Mouse (Mus musculus) cerebral cortex, adult 2 months (tissue): Measurements from ENCODE around the gene Trim17.

Source experiments
- WGBS: fragments of 180-500 bp; shearing (Covaris S2); methylation state at CpG from one replicate; pipeline ENCODE4 v1.1.7; 2018; 5-methylcytosine and 5-hydroxymethylcytosine counted together

The Trim17 gene

DNA sequence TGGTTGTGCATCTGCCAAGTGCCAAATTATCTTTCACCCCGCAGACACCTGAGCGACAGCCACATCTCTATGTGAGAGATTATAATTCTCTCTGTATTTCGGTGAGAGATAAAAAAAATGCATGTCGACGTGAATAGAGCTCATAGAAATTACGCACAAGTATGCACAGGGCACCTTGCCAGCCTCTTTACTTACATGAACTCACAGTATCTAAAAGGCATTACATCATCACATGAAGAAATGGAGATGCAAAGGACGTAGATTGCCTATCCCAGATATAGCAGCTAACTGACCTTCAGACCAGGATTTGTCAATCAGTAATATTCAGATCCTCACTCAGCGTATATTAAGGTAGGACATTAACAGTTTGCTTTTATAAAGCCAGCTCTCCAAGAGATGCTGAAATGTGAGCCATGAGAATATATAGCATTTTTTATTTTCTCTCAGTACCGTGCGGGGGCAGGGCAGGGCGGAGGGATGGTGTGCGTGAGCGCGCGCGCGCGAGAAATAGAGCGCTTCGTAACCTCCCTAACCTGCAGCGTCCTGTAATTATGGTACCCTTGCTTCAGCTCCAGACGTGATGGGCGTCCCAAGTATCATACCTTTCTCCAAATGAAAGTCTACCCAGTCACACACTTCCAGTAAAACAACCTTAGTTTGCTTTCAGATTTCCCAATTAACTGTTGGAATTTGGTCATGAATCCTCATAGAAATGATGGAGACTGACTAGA lies 6.5 kb upstream of the Trim17 start:
- WGBS: 6% methylated on average over 23 of the region's 23 CpGs

DNA sequence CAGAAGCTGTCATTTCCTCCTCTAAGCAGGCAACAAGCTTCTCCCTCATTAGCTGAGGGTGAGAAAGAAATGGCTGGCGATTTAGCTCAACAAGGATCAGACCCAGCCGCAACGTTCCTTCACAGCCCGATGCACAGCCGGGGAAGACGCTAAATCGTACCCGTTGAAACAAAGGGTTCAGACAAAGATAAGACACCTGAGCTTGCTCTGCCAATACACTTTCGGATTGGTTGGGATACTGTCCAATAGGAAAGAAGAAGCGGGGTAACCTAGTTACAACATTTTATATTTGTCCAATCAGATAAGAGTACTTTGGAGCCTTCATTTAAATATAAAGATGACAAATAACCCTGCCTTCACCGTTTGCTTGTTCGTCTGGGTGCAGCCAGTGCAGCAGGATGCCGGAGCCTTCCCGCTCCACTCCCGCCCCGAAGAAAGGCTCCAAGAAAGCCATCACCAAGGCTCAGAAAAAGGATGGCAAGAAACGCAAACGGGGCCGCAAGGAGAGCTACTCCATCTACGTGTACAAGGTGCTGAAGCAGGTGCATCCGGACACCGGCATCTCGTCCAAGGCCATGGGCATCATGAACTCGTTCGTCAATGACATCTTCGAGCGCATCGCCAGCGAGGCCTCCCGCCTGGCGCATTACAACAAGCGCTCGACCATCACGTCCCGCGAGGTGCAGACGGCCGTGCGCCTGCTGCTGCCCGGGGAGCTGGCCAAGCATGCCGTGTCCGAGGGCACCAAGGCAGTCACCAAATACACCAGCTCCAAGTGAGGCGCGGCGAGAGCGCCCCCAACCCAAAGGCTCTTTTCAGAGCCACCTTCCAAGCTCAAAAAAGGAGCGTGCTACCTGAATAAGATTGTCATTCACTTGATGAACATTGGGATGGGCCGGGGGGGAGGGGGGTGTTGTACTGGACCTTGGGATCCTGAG lies 5.7 kb upstream of the Trim17 start, which contains the start of gene Hist3h2ba:
Hist3h2ba (plus strand) TSS at position 379 of the 938 bp plus-strand sequence.
- under 1% methylated on average over 48 of the region's 48 CpGs for WGBS

DNA sequence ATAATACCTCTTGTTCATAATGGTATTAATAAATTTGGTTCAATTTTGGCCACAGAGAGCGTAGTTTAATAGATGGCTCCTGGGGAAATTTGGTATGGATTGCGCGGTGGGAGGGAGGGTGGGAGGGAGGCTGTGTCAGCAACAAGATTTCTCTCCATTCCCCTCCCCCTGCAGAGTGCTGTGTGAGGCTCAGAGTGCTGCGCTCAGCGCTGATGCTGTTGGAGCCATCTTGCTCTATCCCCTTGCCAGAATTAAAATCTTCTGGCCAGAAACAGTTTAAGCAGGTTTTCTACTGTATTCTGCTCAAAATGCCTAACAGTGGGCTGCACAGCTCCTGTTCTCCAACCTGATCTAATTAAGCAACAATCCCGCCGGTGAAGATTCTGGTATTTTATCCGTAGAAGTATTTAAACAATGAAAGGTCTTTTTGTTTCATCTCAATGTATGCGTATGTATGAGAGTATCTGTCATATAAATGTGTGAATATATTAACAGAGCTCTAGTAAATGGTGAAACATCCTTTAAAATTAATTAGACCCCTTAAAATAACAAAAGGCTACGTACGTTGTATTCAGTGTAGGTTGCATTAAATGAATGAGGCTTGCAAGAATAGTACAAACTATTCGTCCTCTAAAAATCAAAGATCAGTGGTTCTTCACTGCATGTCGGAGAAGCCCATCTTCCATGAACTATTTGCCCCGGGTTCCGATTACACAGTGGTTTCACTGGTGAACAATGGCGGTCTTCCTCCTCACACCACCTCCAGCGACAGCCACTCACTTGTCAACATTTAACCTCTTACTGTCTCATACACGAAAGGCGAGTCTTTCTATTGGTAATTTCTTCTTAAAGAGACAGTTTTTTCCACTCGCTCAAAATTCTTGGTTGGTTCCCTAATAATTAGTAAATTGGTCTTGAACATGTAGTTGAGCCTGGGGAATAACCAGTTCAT lies 4.7 kb upstream of the Trim17 start:
- WGBS: 8% methylated on average over 20 of the region's 20 CpGs

DNA sequence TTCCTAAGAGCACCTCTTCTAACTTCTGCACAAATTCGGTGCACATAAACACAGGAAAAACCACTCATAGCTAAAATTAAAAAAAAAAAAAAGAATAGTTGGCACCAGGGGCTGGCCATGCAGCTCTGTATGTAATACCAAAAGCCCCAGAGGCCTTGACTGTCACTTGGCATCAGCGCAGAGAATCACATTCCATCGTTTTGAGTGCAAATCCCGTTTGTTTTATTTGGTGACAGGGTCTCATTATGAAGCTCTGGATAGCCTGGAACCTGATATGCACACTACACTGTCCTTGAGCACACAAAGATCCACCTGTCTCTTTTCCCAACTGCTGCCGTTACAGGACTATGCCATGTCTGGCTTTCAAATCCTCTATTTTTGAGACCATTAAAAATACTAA lies 3.3 kb upstream of the Trim17 start:
- 56% methylated on average over 5 of the region's 5 CpGs for WGBS

DNA sequence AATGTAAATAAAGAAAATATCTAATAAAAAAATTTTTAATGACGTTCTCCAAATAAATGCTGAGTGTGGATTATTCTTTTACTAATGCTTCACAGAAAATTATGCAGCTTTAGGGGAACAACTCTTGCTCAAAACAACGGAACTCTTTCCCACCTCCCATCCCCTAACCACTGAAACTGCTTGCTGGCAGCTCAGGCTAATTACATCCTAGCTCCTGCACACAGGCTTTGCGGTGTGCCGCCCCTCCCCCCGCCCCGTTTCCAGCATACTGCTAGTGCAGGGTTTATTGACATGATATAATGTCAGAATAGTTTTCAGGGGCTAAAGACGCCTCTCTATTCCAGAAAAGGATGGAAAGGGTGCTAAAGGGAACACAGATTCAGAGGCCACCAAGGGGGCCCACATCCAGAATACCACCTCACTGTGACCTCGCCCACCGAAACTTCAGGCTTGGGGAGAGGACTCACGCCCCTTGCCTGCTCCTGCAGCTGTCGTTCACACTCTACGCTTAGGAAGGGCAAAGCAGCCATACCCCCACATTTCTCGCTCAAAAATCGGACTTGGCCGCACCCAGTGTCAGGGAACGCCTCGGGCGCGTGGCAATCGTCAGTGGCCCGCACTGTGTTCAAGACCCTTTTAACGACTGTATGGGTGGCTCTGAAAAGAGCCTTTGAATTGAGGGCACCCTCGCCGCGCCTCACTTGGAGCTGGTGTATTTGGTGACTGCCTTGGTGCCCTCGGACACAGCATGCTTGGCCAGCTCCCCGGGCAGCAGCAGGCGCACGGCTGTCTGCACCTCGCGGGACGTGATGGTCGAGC lies 925 bp upstream of the Trim17 start:
- WGBS: 1% methylated on average over 33 of the region's 33 CpGs

DNA sequence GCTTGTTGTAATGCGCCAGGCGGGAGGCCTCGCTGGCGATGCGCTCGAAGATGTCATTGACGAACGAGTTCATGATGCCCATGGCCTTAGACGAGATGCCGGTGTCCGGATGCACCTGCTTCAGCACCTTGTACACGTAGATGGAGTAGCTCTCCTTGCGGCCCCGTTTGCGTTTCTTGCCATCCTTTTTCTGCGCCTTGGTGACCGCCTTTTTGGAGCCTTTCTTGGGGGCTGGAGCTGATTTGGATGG lies 390 bp upstream of the Trim17 start:
- 0% methylated on average over 17 of the region's 17 CpGs for WGBS

DNA sequence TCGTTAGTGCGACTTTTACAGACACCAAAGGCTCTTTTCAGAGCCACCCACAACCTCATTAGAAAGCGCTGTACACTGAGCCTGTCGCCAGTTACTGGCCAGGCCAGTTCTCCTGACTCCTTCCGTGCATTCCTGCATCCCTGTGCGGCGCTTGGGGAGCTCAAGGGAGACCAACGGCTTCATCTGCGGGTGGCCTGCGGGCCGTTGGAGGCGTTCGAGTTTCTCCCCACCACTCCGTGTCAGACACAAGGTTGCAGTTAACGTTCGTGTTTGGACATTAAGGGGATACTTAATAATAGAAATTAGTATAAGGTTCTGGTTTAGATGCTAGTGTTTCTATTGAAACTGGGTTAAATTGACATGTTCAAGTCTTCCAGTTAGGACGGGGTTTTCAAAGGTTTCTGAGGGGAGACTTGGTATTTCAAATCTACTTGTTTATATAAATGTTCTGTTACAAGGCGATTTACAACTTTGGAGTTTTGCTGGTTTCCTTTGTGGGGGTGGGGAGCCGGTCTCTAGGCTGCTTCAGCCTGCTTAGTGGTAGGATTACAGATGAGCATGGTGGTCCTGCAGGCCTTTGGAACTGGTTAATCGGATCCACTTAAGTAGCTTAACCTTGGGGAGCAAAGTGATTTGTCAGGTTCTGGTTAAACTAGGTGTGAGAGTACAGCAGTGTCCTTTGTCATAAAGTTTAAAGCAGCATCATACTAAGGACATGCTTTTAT lies 820 bp downstream of the Trim17 start:
- WGBS: under 1% methylated on average over 20 of the region's 20 CpGs

DNA sequence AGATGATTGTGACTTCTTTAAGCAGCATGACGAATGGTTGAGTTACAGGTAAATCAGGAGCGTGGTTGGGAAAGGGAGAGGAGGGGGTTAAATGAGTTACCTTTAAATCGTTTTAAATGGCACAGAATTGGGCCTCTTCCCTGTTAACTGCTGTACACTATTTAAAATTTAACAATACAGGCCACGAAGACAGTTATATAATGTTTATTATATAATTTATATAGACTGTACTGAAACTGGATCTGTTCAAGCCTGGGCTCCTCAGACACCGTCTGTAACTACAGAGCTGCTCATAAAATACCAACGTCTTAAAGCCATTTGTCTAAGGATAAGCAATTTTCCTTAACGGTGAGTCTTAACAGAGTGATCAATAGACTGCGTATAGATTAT lies 1.4 kb downstream of the Trim17 start:
- 11% methylated on average over 8 of the region's 8 CpGs for WGBS

DNA sequence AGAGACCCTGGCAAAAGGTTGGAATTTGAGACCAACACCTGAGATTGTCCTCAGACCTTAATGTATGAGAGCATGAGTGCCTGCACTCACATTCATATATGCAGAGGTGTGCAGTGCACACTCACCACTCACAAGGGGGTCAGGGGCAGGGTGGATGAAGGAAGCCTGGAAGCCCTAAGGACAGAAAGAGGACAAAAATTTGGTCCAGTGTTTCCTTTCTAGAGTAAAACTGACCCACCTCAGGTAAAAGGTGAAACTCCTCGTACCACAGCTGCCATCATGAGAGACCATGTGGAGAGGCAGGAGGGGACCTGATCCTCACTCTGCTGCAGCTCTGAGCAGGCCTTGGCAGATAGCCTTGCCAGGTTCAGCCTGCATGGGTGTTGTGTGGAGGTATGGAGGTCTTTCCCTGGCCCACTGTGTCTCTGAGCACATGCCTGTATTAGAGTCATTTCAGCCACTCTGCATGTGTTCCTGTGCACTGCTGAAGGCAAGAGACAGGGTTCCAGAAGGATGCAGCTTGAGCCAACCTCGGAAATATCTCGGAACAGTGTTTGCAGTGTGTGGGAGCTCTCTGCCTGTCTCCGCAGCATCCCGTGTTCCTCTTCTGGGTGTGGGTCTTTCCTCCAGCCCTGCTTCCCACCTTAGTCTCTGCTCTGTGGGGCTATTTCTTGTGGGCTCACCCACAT lies 2.9 kb downstream of the Trim17 start:
- 27% methylated on average over 5 of the region's 5 CpGs for WGBS

DNA sequence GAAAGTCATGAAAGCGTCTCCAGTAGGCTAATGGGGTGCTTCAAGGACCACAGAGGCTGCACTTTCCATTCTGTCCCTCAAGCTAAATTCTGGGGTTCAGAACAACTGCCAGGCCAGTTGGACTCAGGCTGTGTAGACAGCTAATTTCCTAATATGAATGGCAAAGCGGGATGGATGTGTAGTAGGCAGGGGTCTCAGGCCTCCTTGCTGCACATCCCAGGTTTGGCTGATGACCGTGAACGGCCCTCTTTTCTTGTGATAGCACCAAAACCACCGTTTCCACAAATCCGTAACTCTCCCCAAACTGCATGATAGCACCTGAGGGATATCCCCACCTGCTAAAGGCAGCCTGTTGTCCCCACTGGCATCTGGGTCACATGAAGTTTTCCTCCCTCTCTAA lies 4.1 kb downstream of the Trim17 start:
- 82% methylated on average over 6 of the region's 6 CpGs for WGBS

DNA sequence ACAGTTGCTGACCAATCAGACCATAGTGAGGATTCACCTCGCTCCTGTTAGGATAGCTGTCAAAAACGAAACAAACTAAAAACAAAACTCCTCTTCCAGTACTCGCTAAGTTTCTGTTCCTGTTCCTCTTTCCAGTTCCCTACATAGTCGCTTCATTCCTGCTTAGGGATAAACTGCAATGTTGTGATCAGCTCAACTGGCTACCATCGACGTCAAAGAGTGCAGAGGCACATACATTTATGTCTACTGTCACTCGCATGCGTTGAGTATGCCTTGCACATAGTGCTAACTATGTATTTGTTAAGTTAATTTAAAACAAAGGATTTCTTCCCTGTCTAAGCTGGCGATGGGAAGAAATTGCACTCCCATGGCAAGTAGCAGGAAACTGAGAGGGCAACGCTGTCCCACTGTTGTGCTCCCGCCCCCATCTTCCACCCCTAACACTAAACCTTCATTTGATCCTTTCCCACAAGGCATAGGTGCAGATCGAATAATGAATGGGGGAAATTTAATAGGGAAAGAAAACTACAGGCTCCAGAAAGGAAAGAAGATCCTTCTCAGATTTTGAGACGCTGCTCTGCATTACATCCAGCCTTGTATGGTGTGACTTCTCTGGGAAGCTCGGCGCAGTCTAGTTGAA lies 4.8 kb downstream of the Trim17 start:
- WGBS: 18% methylated on average over 15 of the region's 15 CpGs

DNA sequence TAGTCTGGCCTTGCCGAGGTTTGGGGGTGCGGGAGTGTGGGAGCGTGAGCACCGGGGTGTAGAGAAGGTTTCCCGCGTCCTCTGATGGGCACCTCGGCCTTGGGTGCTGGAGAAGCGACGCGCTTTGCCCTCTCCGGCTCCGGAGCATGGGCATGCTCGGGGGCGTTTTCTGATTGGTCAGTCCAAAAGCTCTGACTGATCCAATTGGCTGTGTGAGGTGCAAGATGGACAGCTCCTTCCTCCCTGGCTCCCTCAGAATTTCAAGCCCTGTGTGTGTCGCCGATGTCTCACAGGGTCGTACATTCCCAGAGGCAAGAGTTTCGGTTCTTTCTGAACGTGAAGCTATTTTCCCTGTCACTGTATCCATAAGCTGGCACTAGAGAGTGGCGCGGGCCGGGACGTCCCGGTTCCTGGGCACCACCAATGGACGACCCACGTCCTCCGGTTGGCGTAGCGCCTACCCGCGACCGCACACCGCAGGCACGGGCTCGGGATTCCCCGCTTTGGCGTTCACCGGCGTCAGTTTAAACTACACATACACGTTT lies 5.5 kb downstream of the Trim17 start:
- WGBS: under 1% methylated on average over 40 of the region's 40 CpGs

DNA sequence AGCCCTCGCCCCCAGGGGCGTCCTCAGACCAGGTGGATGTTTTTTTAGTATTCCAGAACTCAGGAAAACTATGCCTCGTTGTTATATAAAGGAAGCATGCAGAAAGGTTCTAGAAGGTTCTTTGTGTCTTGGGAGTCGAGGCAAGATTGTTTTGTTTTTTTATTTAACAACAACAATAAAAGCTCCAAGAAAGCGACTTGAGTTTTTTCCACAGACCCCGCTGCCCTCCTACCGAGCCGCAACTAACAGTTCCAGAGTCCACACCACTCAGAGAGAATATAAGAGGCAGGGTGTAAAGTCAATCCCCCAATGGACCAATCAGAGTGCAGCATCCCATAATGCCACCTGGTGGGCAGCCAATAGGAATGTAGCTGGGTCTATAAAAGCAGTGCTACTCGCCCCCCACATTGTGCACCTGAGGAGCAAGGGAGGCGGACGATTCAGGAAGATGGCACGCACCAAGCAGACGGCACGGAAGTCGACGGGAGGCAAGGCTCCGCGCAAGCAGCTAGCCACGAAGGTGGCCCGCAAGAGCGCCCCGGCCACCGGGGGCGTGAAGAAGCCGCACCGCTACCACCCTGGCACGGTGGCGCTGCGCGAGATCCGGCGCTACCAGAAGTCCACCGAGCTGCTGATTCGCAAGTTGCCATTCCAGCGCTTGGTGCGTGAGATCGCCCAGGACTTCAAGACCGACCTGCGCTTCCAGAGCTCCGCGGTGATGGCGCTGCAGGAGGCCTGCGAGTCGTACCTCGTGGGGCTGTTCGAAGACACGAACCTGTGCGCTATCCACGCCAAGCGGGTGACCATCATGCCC lies 7.1 kb downstream of the Trim17 start:
- 67% methylated on average over 50 of the region's 50 CpGs for WGBS

DNA sequence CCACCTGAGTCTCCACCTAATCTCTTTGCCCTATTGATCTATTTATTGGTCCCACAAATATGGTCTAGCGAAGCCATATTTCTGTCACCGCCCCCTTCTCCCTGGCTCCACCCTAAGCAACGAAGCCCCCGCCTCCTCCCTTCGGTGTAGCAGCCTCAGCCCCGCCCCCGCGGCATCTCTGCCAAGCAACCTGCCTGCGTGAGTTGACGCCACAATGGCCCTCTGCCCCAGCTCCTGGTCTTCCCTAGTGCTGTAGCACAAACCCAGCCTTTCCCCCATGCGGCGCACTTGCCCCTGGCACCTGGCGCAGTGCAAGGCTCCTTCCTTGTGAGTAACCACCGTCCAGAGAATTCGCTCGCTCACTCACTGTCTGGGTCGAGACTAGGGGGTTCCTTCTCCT lies 9.1 kb downstream of the Trim17 start:
- WGBS: 35% methylated on average over 17 of the region's 17 CpGs

DNA sequence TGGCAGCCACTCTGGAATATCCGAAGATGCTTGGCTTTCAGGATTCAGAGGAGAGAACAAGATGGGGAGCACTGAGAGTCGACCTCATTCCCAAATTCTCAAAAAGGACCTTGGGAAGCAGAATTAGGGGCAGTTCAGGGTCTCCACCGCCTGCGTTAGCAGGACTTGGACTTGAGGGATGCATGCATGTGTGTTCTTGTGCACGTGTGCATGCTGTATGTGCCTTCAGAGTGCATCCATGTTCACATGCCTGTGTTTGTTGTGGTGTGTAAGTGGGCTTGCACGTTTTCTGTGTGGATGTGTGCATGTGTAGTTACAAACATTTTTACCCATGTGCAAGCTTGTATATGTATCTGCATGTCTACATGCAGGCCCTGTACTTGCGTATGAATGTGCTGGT lies 9.7 kb downstream of the Trim17 start:
- WGBS: 90% methylated on average over 7 of the region's 7 CpGs

DNA sequence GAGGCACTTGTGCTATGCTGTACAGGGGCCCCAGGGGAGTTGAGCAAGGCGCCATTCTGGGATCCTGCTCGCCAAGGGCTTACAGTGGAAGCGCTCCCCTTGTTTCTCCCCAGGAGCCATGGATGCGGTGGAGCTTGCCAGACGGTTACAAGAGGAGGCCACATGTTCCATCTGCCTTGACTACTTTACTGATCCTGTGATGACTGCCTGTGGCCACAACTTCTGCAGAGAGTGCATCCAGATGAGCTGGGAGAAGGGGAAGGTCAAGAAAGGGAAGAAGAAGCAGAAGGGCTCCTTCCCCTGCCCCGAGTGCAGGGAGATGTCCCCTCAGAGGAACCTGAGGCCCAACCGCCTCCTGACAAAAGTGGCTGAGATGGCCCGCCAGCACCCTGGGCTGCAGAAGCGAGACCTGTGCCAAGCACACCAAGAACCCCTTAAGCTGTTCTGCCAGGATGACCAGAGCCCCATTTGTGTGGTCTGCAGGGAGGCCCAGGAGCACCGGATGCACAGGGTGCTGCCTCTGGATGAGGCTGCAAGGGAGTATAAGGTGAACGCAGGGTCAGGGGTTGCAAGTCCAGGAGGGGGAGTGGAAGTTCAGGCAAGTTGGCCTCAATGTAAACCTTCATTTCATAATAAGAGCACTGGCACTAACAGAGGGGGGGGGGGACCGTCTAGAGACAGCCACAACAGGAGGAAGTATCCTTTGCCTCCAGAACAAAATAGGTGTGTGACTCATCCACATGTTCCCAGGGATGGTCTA lies 10.7 kb downstream of the Trim17 start:
- WGBS: 70% methylated on average over 12 of the region's 12 CpGs

DNA sequence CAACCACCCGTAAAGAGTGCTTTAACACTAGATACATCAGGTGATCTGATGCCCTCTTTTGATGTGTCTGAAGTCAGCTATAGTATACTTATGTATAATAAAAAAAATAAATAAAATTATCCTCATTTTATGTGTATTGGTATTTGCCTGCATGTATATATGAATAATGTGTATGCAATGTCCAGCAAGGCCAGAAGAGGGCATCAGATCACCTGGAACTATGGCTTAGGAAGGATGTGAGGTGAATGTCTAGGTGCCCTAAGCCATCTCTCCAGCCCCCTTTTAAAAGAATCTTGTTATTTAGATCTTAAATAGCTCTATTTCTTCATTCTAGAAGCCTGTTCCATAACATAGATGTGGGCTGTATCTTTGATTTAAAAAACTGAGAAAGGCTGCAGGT lies 12.9 kb downstream of the Trim17 start:
- WGBS: 91% methylated on average over 1 of the region's 1 CpGs

DNA sequence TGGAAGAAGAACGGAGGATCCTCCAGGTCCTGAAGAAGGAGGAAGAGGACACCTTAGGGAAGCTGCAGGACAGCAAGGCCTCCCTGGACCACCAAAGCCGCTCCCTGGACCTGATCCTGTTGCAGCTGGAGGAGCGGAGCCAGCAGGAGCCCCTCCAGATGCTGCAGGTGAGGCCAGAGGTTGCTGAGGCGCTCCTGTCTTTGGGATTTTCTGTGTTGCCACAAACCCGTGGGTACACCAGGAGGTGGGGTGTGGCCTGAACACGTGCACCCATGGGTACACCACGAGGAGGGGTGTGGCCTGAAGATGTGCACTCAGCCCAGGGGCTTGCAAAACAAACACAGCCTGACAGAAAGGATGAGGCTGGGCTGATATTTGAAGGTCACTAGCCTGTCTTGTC lies 14.1 kb downstream of the Trim17 start:
- WGBS: 78% methylated on average over 7 of the region's 7 CpGs
